Mouse (Mus musculus): ENCODE data around the gene Ubap1. TPM values are rescaled to one million over a fixed set of nuclear protein-coding genes. Genes with fewer than 3 reads are reported as not detected.

The Ubap1 gene
- polyA plus RNA-seq, 1 experiment from 2014 or later: 42.0 TPM

DNA sequence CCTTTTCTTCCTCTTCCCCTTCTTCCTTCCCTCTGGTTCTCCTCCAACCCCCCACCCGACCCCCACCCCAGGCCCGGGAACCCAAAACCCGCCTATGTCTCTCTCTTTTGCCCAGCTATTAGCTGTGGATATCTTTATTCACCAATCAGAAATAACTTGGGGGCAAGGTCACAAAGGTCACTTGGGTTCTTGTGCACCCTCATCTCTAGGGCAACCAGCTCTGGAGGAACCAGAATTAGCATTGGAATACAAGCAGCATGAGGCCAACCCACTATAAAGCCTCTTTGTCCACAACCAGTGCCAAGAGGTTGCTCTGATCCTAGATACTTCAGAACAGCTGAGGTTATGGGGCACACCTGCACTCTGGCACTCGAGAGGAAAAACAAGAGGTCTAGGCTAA lies 19.3 kb upstream of the Ubap1 start:
- no peak overlapping the region for H3K4me3 ChIP-seq (ENCODE audit: low read depth, low read length)
- no peak overlapping the region for H3K4me2 ChIP-seq (replicated peaks; ENCODE audit: low read depth)
- H3K27ac ChIP-seq (replicated peaks): no peak overlapping the region
- ATAC-seq (ENCODE audit: low FRiP score, low TSS enrichment) (no peak), DNase-seq (ENCODE audit: low spot score) (no peak)
- H3K9me3 ChIP-seq (ENCODE audit: control insufficient read depth, low read length): no peaks in the 10 kb centered on the region
- no peaks in the 10 kb centered on the region for H3K36me3 ChIP-seq (ENCODE audit: control insufficient read depth, insufficient read depth, low read length)
- no peak overlapping the region for H3K9ac ChIP-seq (ENCODE audit: low read length)
- WGBS: 72% methylated on average over 4 of the region's 4 CpGs
- H3K27me3 ChIP-seq (ENCODE audit: control insufficient read depth, insufficient read depth, low read length): no peaks in the 10 kb centered on the region
- H3K4me1 ChIP-seq (replicated peaks; ENCODE audit: control insufficient read depth, insufficient read depth): no peaks in the 10 kb centered on the region
- TF ChIP-seq CTCF (IDR thresholded peaks at IDR 0.05; ENCODE audit: low read depth) (no peak), EP300 (optimal IDR thresholded peaks at IDR 0.05) (no peak)

DNA sequence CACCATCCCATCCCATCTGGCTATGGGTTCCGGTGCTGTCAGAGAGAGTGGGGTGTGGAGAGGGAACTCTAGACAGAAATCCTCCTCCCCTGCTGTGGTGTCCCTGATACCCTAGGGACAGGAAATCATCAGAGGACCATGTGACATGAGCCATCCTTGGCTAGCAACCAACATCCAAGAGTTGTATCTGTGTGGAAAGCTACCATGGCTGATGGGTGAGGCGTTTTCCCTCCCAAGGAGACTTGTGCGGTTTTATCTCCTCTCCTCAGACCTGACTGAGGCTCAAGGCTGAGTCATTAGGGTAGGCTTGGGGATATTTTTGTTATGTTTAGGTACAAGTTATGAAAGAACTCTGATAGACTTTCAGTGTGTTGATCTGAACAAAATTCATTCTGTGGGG lies 17.7 kb upstream of the Ubap1 start:
- ATAC-seq (ENCODE audit: low FRiP score, low TSS enrichment) (no peak), DNase-seq (ENCODE audit: low spot score) (no peak)
- 63% methylated on average over 3 of the region's 3 CpGs for WGBS
- Histone ChIP-seq H3K27ac (replicated peaks) (no peak overlapping the region), H3K4me2 (replicated peaks; ENCODE audit: low read depth) (no peak overlapping the region), H3K36me3 (ENCODE audit: control insufficient read depth, insufficient read depth, low read length) (no peaks in the 10 kb centered on the region), H3K4me1 (replicated peaks; ENCODE audit: control insufficient read depth, insufficient read depth) (no peaks in the 10 kb centered on the region), H3K27me3 (ENCODE audit: control insufficient read depth, insufficient read depth, low read length) (no peaks in the 10 kb centered on the region), H3K4me3 (ENCODE audit: low read depth, low read length) (no peak overlapping the region), H3K9me3 (ENCODE audit: control insufficient read depth, low read length) (no peaks in the 10 kb centered on the region), H3K9ac (ENCODE audit: low read length) (no peak overlapping the region)
- TF ChIP-seq CTCF (IDR thresholded peaks at IDR 0.05; ENCODE audit: low read depth) (no peak), EP300 (optimal IDR thresholded peaks at IDR 0.05) (no peak)

DNA sequence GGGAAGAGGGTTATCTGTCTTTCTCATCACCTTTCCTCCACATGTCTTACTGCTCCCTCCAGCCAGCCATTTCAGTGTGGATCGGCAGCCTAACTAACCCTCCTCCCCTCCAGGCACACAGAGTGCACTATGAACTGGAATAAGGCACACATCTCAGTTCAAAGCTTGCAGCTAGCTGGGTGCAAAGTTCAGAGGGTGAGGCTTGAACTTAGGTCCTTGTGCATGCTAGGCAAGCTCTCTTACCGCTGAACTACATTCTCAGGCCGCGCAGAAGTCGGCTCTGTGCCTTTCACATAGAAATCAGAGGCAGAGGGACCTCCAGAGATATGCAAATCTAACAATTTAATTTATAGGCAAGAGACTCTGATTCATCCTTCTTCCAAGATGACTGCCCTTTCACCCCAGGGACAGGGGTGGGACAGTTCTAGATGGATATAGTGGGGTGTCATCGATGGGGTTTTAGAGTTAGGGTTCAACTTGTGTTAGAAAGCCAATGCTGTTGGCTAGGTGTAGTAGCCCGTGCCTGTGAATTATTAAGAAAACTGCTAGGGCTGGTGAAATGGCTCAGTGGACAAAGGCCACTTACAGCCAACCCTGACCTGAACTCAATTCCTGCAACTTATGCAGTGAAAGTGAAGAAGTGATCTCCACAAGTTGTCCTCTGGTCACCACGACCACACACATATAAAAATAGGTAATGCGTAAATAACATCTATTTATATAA lies 16.9 kb upstream of the Ubap1 start:
- no peaks in the 10 kb centered on the region for H3K9me3 ChIP-seq (ENCODE audit: control insufficient read depth, low read length)
- H3K27ac ChIP-seq (replicated peaks): no peak overlapping the region
- H3K4me3 ChIP-seq (ENCODE audit: low read depth, low read length): no peak overlapping the region
- H3K27me3 ChIP-seq (ENCODE audit: control insufficient read depth, insufficient read depth, low read length): no peaks in the 10 kb centered on the region
- 80% methylated on average over 9 of the region's 9 CpGs for WGBS
- ATAC-seq (ENCODE audit: low FRiP score, low TSS enrichment) (peak; percentile 76), DNase-seq (ENCODE audit: low spot score) (peak; percentile 51)
- no peak overlapping the region for H3K9ac ChIP-seq (ENCODE audit: low read length)
- no peaks in the 10 kb centered on the region for H3K4me1 ChIP-seq (replicated peaks; ENCODE audit: control insufficient read depth, insufficient read depth)
- no peaks in the 10 kb centered on the region for H3K36me3 ChIP-seq (ENCODE audit: control insufficient read depth, insufficient read depth, low read length)
- TF ChIP-seq EP300 (optimal IDR thresholded peaks at IDR 0.05): no peak
- no peak for TF ChIP-seq CTCF (IDR thresholded peaks at IDR 0.05; ENCODE audit: low read depth)
- no peak overlapping the region for H3K4me2 ChIP-seq (replicated peaks; ENCODE audit: low read depth)

- H3K9me3 ChIP-seq (ENCODE audit: control insufficient read depth, low read length): no peaks in the 10 kb centered on the region
- no peak overlapping the region for H3K27ac ChIP-seq (replicated peaks)
- no peak overlapping the region for H3K9ac ChIP-seq (ENCODE audit: low read length)
- no peaks in the 10 kb centered on the region for H3K36me3 ChIP-seq (ENCODE audit: control insufficient read depth, insufficient read depth, low read length)
- ATAC-seq (ENCODE audit: low FRiP score, low TSS enrichment): no peak
- DNase-seq (ENCODE audit: low spot score): no peak
- no peaks in the 10 kb centered on the region for H3K27me3 ChIP-seq (ENCODE audit: control insufficient read depth, insufficient read depth, low read length)
- no peak overlapping the region for H3K4me2 ChIP-seq (replicated peaks; ENCODE audit: low read depth)
- no peak overlapping the region for H3K4me3 ChIP-seq (ENCODE audit: low read depth, low read length)
- TF ChIP-seq CTCF (IDR thresholded peaks at IDR 0.05; ENCODE audit: low read depth) (no peak), EP300 (optimal IDR thresholded peaks at IDR 0.05) (no peak)
- H3K4me1 ChIP-seq (replicated peaks; ENCODE audit: control insufficient read depth, insufficient read depth): no peaks in the 10 kb centered on the region
Measured at GRCm38 (mm10) chr4:41336546-41336945, 12.2 kb upstream of the Ubap1 start.

GRCm38 (mm10) chr4:41340912-41341550 lies 7.8 kb upstream of the Ubap1 start:
- no peaks in the 10 kb centered on the region for H3K4me1 ChIP-seq (replicated peaks; ENCODE audit: control insufficient read depth, insufficient read depth)
- H3K9ac ChIP-seq (ENCODE audit: low read length): no peak overlapping the region
- no peak overlapping the region for H3K4me3 ChIP-seq (ENCODE audit: low read depth, low read length)
- no peak overlapping the region for H3K27ac ChIP-seq (replicated peaks)
- no peaks in the 10 kb centered on the region for H3K9me3 ChIP-seq (ENCODE audit: control insufficient read depth, low read length)
- H3K36me3 ChIP-seq (ENCODE audit: control insufficient read depth, insufficient read depth, low read length): no peaks in the 10 kb centered on the region
- H3K27me3 ChIP-seq (ENCODE audit: control insufficient read depth, insufficient read depth, low read length): no peaks in the 10 kb centered on the region
- no peak overlapping the region for H3K4me2 ChIP-seq (replicated peaks; ENCODE audit: low read depth)
- ATAC-seq (ENCODE audit: low FRiP score, low TSS enrichment) (no peak), DNase-seq (ENCODE audit: low spot score) (no peak)
- 81% methylated on average over 11 of the region's 11 CpGs for WGBS
- 0 out of 2 replicates have a peak, but pooled peaks have one; percentile 8 for TF ChIP-seq CTCF (IDR thresholded peaks at IDR 0.05; ENCODE audit: low read depth)
- TF ChIP-seq EP300 (optimal IDR thresholded peaks at IDR 0.05): no peak

DNA sequence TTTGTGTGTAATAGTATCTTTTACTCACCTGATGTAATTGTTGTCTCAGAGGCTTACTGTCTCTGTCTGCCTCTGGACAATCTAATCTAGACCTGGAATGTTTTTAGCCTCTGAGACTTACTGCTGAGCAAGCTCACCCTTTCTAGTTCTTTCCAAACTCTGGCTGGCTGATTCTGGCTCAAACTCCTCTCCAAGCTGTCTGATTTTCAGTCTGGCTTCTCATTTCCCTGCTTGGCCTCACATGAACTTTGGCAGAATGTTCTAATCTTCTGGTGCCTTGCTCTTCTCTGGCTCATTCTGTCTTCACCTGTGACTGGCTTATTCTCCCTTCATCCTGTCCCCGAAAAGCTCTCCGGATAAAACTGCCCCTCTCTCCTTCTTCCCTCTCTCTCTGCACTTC lies 2.8 kb upstream of the Ubap1 start:
- Histone ChIP-seq H3K9me3 (ENCODE audit: control insufficient read depth, low read length) (no peaks in the 10 kb centered on the region), H3K27me3 (ENCODE audit: control insufficient read depth, insufficient read depth, low read length) (no peaks in the 10 kb centered on the region), H3K4me2 (replicated peaks; ENCODE audit: low read depth) (no peak overlapping the region), H3K27ac (replicated peaks) (no peak overlapping the region; the same call in 1 of the 2 replicates), H3K9ac (ENCODE audit: low read length) (no peak overlapping the region), H3K4me1 (replicated peaks; ENCODE audit: control insufficient read depth, insufficient read depth) (peaks cover 3% of the 10 kb centered on the region; the same call in 1 of the 2 replicates), H3K4me3 (ENCODE audit: low read depth, low read length) (no peak overlapping the region), H3K36me3 (ENCODE audit: control insufficient read depth, insufficient read depth, low read length) (no peaks in the 10 kb centered on the region)
- WGBS: 63% methylated on average over 2 of the region's 2 CpGs
- DNase-seq (ENCODE audit: low spot score): no peak
- ATAC-seq (ENCODE audit: low FRiP score, low TSS enrichment): no peak
- TF ChIP-seq EP300 (optimal IDR thresholded peaks at IDR 0.05) (no peak), CTCF (IDR thresholded peaks at IDR 0.05; ENCODE audit: low read depth) (no peak)

Measured in stomach, postnatal 0 days (tissue).